Mouse (Mus musculus) layer of hippocampus, adult 18-20 months (tissue): ENCODE data around the gene Safb2. TPM values are rescaled to one million over a fixed set of nuclear protein-coding genes. Genes with fewer than 3 reads are reported as not detected.

ENCODE experiments used
- DNase-seq, 2 experiments: peaks; one replicate each; pipeline ENCODE4 v3.0.0; 2022; ENCODE audit warnings: low spot score in 2 of 2
- total RNA-seq, 2 experiments: library from RNA; stranded (reverse); gene quantifications; 2 replicates each; pipeline ENCODE4 v1.2.3; 2021

The Safb2 gene
- total RNA-seq, 2 experiments from 2014 or later, result 116 to 133 TPM

- no peak for DNase-seq
Observed at GRCm38 (mm10) chr17:56536192-56536591, 48.2 kb downstream of the Safb2 start.

GRCm38 (mm10) chr17:56524943-56525342 lies 59.4 kb downstream of the Safb2 start:
- no peak for DNase-seq

GRCm38 (mm10) chr17:56522744-56523143 lies 61.6 kb downstream of the Safb2 start:
- DNase-seq, result no peak

- DNase-seq, result no peak
Observed at GRCm38 (mm10) chr17:56515690-56516410, 68.5 kb downstream of the Safb2 start.

- DNase-seq, result no peak
Observed at GRCm38 (mm10) chr17:56514916-56515315, 69.5 kb downstream of the Safb2 start.

- DNase-seq, result no peak
Observed at GRCm38 (mm10) chr17:56514330-56514729, 70.1 kb downstream of the Safb2 start.

GRCm38 (mm10) chr17:56512310-56512709 lies 72.1 kb downstream of the Safb2 start, which contains the start of gene Znrf4:
Gene Znrf4, minus strand, starts transcription at chr17:56512431.
- DNase-seq, result no peak

- no peak for DNase-seq
Observed at GRCm38 (mm10) chr17:56511707-56512090, 72.7 kb downstream of the Safb2 start.

GRCm38 (mm10) chr17:56510970-56511706 lies 73.2 kb downstream of the Safb2 start:
- DNase-seq, result no peak

Other genes with a start within 250 kb of the Safb2 start
- gene Ptprs, start 108.1 kb downstream of the Safb2 start, total RNA-seq, result 100 to 1,000 TPM; 608 to 624 TPM
- gene Znrf4, start 72.2 kb downstream of the Safb2 start, total RNA-seq, result not detected
- gene Gm20219, start 30.2 kb downstream of the Safb2 start, total RNA-seq, result 1 to 10 TPM; 2.6 to 4.0 TPM
- 100 to 1,000 TPM; 162 to 163 TPM for gene Safb, start 240 bp upstream of the Safb2 start, total RNA-seq
- 100 to 1,000 TPM; 143 to 147 TPM for gene 2410015M20Rik, start 25.2 kb upstream of the Safb2 start, total RNA-seq
- gene Rpl36, start 28.8 kb upstream of the Safb2 start, total RNA-seq, result 100 to 1,000 TPM; 414 to 418 TPM
- 10 to 100 TPM; 60.1 to 61.6 TPM for gene Lonp1, start 42.3 kb upstream of the Safb2 start, total RNA-seq
- gene Catsperd, start 43.6 kb upstream of the Safb2 start, total RNA-seq, result 1 to 10 TPM; 1.1 to 1.3 TPM
- gene Ranbp3, start 88.7 kb upstream of the Safb2 start, total RNA-seq, result 10 to 100 TPM; 87.2 to 89.0 TPM
- 100 to 1,000 TPM; 213 to 228 TPM for gene Ndufa11, start 133.2 kb upstream of the Safb2 start, total RNA-seq
- gene Vmac, start 133.4 kb upstream of the Safb2 start, total RNA-seq, result 10 to 100 TPM in 1 of 2 experiments, 1 to 10 TPM in 1; 9.6 to 10.2 TPM
- 1 to 10 TPM; 1.6 to 3.4 TPM for gene Nrtn, start 172.9 kb upstream of the Safb2 start, total RNA-seq
- gene Dus3l, start 180.2 kb upstream of the Safb2 start, total RNA-seq, result 10 to 100 TPM; 63.4 to 68.8 TPM
- gene Prr22, start 185.7 kb upstream of the Safb2 start, total RNA-seq, result 1 to 10 TPM in 1 of 2 experiments, under 1 TPM in 1; 0.99 to 1.2 TPM
- 1 to 10 TPM; 4.8 to 5.7 TPM for gene Rfx2, start 246.4 kb upstream of the Safb2 start, total RNA-seq